Mouse (Mus musculus): ENCODE data around the gene Fuom.

- TF ChIP-seq POLR2A (IDR thresholded peaks at IDR 0.05; ENCODE audit: borderline replicate concordance, extremely low read depth, insufficient read depth, insufficient read length, poor library complexity, severe bottlenecking) (no peak), CTCF (IDR thresholded peaks at IDR 0.05; ENCODE audit: borderline replicate concordance, extremely low read depth, insufficient read depth, insufficient read length) (no peak)
These were observed 9.7 kb upstream of the Fuom start for GRCm38 (mm10) chr7:140111943-140112342.
